Mouse (Mus musculus): ENCODE measurements around the gene 4931414P19Rik. TPM values are rescaled to one million over a fixed set of nuclear protein-coding genes. Genes with fewer than 3 reads are reported as not detected.

4931414P19Rik gene
- total and polyA plus RNA-seq, 3 experiments = 1.5 to 2.9 (median 2.7) TPM

DNA sequence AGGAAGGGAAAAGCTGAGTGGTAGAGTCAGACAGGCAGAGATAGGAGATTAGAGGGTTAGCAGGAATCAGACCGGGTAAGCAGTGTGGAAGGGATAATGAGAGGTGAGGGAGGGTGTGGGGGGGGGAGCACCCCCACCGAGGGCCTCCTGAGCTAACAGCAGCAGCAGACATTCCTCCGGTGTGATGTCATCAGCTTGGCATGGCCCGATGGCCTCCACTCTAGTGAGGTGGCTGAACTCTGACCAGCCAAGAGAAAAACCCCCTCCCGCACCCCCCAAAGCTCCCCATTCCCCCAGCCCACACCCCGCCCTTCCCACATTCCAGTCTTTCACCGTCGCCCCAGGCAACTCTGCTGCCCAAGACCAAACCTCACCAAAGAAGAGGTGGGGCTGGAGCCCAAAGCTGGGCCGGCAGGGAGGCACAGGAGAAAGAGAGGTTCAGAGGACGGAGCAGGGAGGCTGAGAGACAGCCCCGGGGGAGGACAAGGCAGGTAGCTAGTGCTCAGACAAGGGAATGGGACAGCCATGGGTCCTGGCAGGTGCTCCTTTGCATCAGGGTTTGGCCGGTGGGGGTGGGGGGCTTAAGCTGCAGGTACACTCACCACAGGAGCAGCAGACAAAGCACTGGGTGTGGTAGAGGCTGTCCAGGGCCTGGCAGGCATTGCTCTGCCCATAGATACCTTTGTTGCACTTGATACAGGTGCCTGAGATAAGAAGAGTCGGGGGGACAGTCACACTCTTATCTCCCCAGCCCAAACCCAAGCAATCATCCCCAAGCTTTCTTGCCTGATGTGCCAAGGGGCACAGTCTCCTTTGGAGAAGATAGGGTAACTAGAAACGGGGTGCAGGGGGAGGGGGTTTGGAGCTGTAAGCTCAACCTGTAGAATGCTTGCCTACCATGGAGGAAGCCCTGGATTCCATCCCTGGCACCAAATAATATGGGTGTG, 32.7 kb downstream of the 4931414P19Rik start:
- no peak overlapping the region for H3K27ac ChIP-seq (ENCODE audit: insufficient read depth, low read depth)
- peaks cover 3% of the 10 kb centered on the region for H3K27me3 ChIP-seq (replicated peaks)
- no peak for DNase-seq (ENCODE audit: extremely low read depth)
- no peaks in the 10 kb centered on the region for H3K79me2 ChIP-seq (replicated peaks; ENCODE audit: control insufficient read depth, extremely low read depth, insufficient read depth, poor library complexity, severe bottlenecking)
- H3K9ac ChIP-seq (ENCODE audit: insufficient read depth, low read depth) = no peak overlapping the region
- H3K9me3 ChIP-seq (replicated peaks; ENCODE audit: low read length) = peaks cover 26% of the 10 kb centered on the region
- in situ Hi-C loops (cut with MboI; ENCODE audit: low pct_ligation_motif_present, low pct_unique_long_range_greater_than_20kb, low sequenced_read_pairs) = loop anchor here (10.0 to 25.0 kb wide), 2 partner anchors 62 to 511 kb away; no protein-coding TSS in a partner anchor
- dilution Hi-C loops (cut with MboI; ENCODE audit: extremely low pct_ligation_motif_present, extremely low pct_unique_long_range_greater_than_20kb, low sequenced_read_pairs) = no loop called here
- no peak overlapping the region for H3K4me2 ChIP-seq (ENCODE audit: insufficient read depth, low read depth, poor library complexity, severe bottlenecking)
- H3K4me1 ChIP-seq (ENCODE audit: control insufficient read depth in 1 of 2, insufficient read depth in 2 of 2) = peaks cover 0 to 15% of the 10 kb centered on the region in 2 experiments; a peak in 2 of 4 replicates
- H3K4me3 ChIP-seq (replicated peaks in 1 of 3; ENCODE audit: low read depth in 2 of 3, low read length in 2 of 3, poor library complexity in 1 of 3) = no peak overlapping the region
- TF ChIP-seq BHLHE40 (IDR thresholded peaks at IDR 0.05; ENCODE audit: low read depth, low read length) = no peak
- H3K36me3 ChIP-seq (replicated peaks in 1 of 2; ENCODE audit: control insufficient read depth in 1 of 2, insufficient read depth in 1 of 2, low read length in 1 of 2) = no peaks in the 10 kb centered on the region

DNA sequence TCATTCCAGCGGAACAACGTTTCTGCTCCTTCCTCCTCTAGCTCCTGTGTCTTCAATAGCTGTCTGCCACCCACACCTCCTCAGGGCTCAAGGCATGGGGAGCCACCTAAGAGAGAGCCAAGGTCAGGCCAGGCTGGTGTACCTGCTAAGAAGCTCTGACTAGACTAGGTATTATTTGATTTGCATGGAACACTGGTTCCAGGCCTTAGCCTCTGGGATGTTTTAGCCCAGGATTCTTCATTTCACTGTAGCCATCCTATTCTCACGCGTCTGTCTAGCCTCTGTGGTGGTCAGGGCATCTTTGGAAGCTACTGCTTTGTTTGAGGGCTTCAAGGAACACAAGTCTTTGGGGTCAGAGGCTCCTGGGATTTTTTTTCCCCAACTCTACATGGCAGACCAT, 33.7 kb downstream of the 4931414P19Rik start:
- Histone ChIP-seq H3K4me2 (ENCODE audit: insufficient read depth, low read depth, poor library complexity, severe bottlenecking) (no peak overlapping the region), H3K4me3 (replicated peaks in 1 of 3; ENCODE audit: low read depth in 2 of 3, low read length in 2 of 3, poor library complexity in 1 of 3) (no peak overlapping the region), H3K36me3 (replicated peaks in 1 of 2; ENCODE audit: control insufficient read depth in 1 of 2, insufficient read depth in 1 of 2, low read length in 1 of 2) (no peaks in the 10 kb centered on the region), H3K79me2 (replicated peaks; ENCODE audit: control insufficient read depth, extremely low read depth, insufficient read depth, poor library complexity, severe bottlenecking) (no peaks in the 10 kb centered on the region), H3K4me1 (ENCODE audit: control insufficient read depth in 1 of 2, insufficient read depth in 2 of 2) (peaks cover 0 to 16% of the 10 kb centered on the region in 2 experiments; a peak in 2 of 4 replicates), H3K9ac (ENCODE audit: insufficient read depth, low read depth) (no peak overlapping the region), H3K27me3 (replicated peaks) (peaks cover 3% of the 10 kb centered on the region), H3K27ac (ENCODE audit: insufficient read depth, low read depth) (no peak overlapping the region), H3K9me3 (replicated peaks; ENCODE audit: low read length) (peaks cover 18% of the 10 kb centered on the region)
- in situ Hi-C loops (cut with MboI; ENCODE audit: low pct_ligation_motif_present, low pct_unique_long_range_greater_than_20kb, low sequenced_read_pairs) (loop anchor here (10.0 to 25.0 kb wide), 2 partner anchors 63 to 510 kb away; no protein-coding TSS in a partner anchor), dilution Hi-C loops (cut with MboI; ENCODE audit: extremely low pct_ligation_motif_present, extremely low pct_unique_long_range_greater_than_20kb, low sequenced_read_pairs) (no loop called here)
- no peak for TF ChIP-seq USF2 (conservative IDR thresholded peaks at IDR 0.05; ENCODE audit: low read depth, low read length)
- TF ChIP-seq RCOR1 (conservative IDR thresholded peaks at IDR 0.05; ENCODE audit: low read depth, low read length) = no peak
- no peak for TF ChIP-seq CTCF (conservative IDR thresholded peaks at IDR 0.05 in 1 of 2, IDR thresholded peaks at IDR 0.05 in 1 of 2; ENCODE audit: low read depth in 2 of 2, low read length in 2 of 2)
- TF ChIP-seq MXI1 (IDR thresholded peaks at IDR 0.05; ENCODE audit: low read depth, low read length) = no peak
- no peak for TF ChIP-seq MYC (IDR thresholded peaks at IDR 0.05; ENCODE audit: low read depth, low read length)
- no peak for TF ChIP-seq USF1 (IDR thresholded peaks at IDR 0.05; ENCODE audit: low read depth, low read length)
- no peak for TF ChIP-seq KAT2A (IDR thresholded peaks at IDR 0.05; ENCODE audit: insufficient replicate concordance, low read length)
- no peak for TF ChIP-seq MAX (IDR thresholded peaks at IDR 0.05; ENCODE audit: low read length)
- no peak for TF ChIP-seq RAD21 (IDR thresholded peaks at IDR 0.05; ENCODE audit: low read depth, low read length)
- TF ChIP-seq ELF1 (IDR thresholded peaks at IDR 0.05; ENCODE audit: low read depth, low read length) = no peak
- no peak for TF ChIP-seq HCFC1 (IDR thresholded peaks at IDR 0.05; ENCODE audit: low read depth, low read length)
- no peak for TF ChIP-seq ZC3H11A (IDR thresholded peaks at IDR 0.05; ENCODE audit: low read depth, low read length)
- no peak for TF ChIP-seq SIN3A (IDR thresholded peaks at IDR 0.05; ENCODE audit: low read length)
- DNase-seq (ENCODE audit: extremely low read depth) = no peak
